ENCODE assay signal across 14 mouse cellular contexts in genomic region chr8:93814266-93814665, GRCm38 (mm10). TPM values are rescaled to one million over a fixed set of nuclear protein-coding genes. Genes with fewer than 3 reads are reported as not detected.
DNase-seq lines count a peak whose midpoint lies in the region; ATAC-seq lines count a peak whose summit lies in the region.
"Had no signal": no experiment of that assay in that cellular context is flagged by ENCODE, and none has a peak within 500 bp of the region (broad histone marks: within the 10 kb centered on the region; RNA-seq: fewer than 3 reads in every experiment).

No protein-coding gene starts in this region.

- peaks cover 39% of the 10 kb centered on the region for H3K4me1 ChIP-seq in hindbrain, embryonic 12.5 days
- no peaks in the 10 kb centered on the region; the same call in 1 of the 2 replicates for H3K4me1 ChIP-seq in hindbrain, embryonic 11.5 days (replicated peaks; ENCODE audit: control insufficient read depth, insufficient read depth, low read length)
- H3K4me1 ChIP-seq in forebrain, embryonic 16.5 days (replicated peaks; ENCODE audit: control insufficient read depth, insufficient read depth, low read length) = peaks cover 35% of the 10 kb centered on the region
- H3K4me1 ChIP-seq in midbrain, embryonic 15.5 days = peaks cover 46% of the 10 kb centered on the region
- peaks cover 16% of the 10 kb centered on the region for H3K4me1 ChIP-seq in liver, embryonic 12.5 days

- H3K4me2 ChIP-seq in hindbrain, embryonic 12.5 days (replicated peaks) = peak overlapping the region; percentile 76
- no peak overlapping the region for H3K4me2 ChIP-seq in hindbrain, embryonic 11.5 days (replicated peaks; ENCODE audit: low read depth, low read length)
- peak overlapping the region; percentile 89 for H3K4me2 ChIP-seq in forebrain, embryonic 16.5 days (ENCODE audit: low read length)
- H3K4me2 ChIP-seq in midbrain, embryonic 15.5 days = peak overlapping the region; percentile 73
- no peak overlapping the region for H3K4me2 ChIP-seq in liver, embryonic 12.5 days

- no peak overlapping the region for H3K27ac ChIP-seq in hindbrain, embryonic 12.5 days
- no peak overlapping the region for H3K27ac ChIP-seq in hindbrain, embryonic 11.5 days (ENCODE audit: low read depth, low read length)
- peak overlapping the region; percentile 10 for H3K27ac ChIP-seq in forebrain, embryonic 16.5 days (ENCODE audit: low read length)
- peak overlapping the region; percentile 23; the same call in 1 of the 2 replicates for H3K27ac ChIP-seq in midbrain, embryonic 15.5 days
- no peak overlapping the region for H3K27ac ChIP-seq in liver, embryonic 12.5 days
- H3K27ac ChIP-seq: stomach, postnatal 0 days had no signal

- H3K36me3 ChIP-seq in hindbrain, embryonic 12.5 days = 0 out of 2 replicates have a peak, but pooled peaks cover 14% of the 10 kb centered on the region
- H3K36me3 ChIP-seq in hindbrain, embryonic 11.5 days (ENCODE audit: control insufficient read depth, insufficient read depth, low read length) = no peaks in the 10 kb centered on the region
- peaks cover 2% of the 10 kb centered on the region; the same call in 1 of the 2 replicates for H3K36me3 ChIP-seq in forebrain, embryonic 16.5 days (ENCODE audit: control insufficient read depth, insufficient read depth)
- H3K36me3 ChIP-seq in midbrain, embryonic 15.5 days (replicated peaks) = peaks cover 17% of the 10 kb centered on the region; the same call in 1 of the 2 replicates
- no peaks in the 10 kb centered on the region for H3K36me3 ChIP-seq in liver, embryonic 12.5 days

- DNase-seq in hindbrain, embryonic 11.5 days (ENCODE audit: low spot score) = no peak
- peak; percentile 74 for DNase-seq in brain, adult 2 months (ENCODE audit: low read depth, low spot score)
- no peak for DNase-seq in embryo, embryonic 10 days (ENCODE audit: low spot score)
- no peak for DNase-seq in urinary bladder, adult 18-20 months (ENCODE audit: low spot score in 2 of 2)
- DNase-seq: adrenal gland, postnatal 10 days; kidney, postnatal 4 days; right cerebral cortex, postnatal 4 days had no signal

- ATAC-seq in hindbrain, embryonic 12.5 days (ENCODE audit: low FRiP score) = no peak
- ATAC-seq in hindbrain, embryonic 11.5 days (ENCODE audit: low FRiP score) = no peak
- ATAC-seq in forebrain, embryonic 16.5 days = no peak
- no peak for ATAC-seq in midbrain, embryonic 15.5 days (replicated peaks)
- no peak for ATAC-seq in liver, embryonic 12.5 days
- ATAC-seq: inflammation-experienced regulatory T-cells, adult 6 months had no signal

- H3K27me3 ChIP-seq in hindbrain, embryonic 12.5 days = peaks cover 7% of the 10 kb centered on the region; the same call in 1 of the 2 replicates
- H3K27me3 ChIP-seq in hindbrain, embryonic 11.5 days (ENCODE audit: control insufficient read depth, insufficient read depth, low read length) = no peaks in the 10 kb centered on the region; the same call in 1 of the 2 replicates
- H3K27me3 ChIP-seq in forebrain, embryonic 16.5 days (replicated peaks; ENCODE audit: control insufficient read depth, insufficient read depth, low read length) = no peaks in the 10 kb centered on the region
- H3K27me3 ChIP-seq in midbrain, embryonic 15.5 days (replicated peaks) = no peaks in the 10 kb centered on the region
- peaks cover 75% of the 10 kb centered on the region for H3K27me3 ChIP-seq in liver, embryonic 12.5 days (replicated peaks)
- H3K27me3 ChIP-seq: CH12.LX had no signal

- WGBS in hindbrain, embryonic 12.5 days = 73% methylated on average over 6 of the region's 6 CpGs
- 76% methylated on average over 6 of the region's 6 CpGs for WGBS in hindbrain, embryonic 11.5 days
- 37% methylated on average over 6 of the region's 6 CpGs for WGBS in forebrain, embryonic 16.5 days
- WGBS in midbrain, embryonic 15.5 days = 58% methylated on average over 6 of the region's 6 CpGs
- 58% methylated on average over 6 of the region's 6 CpGs for WGBS in liver, embryonic 12.5 days (ENCODE audit: insufficient replicate concordance)

- no peaks in the 10 kb centered on the region for H3K9me3 ChIP-seq in hindbrain, embryonic 12.5 days (replicated peaks)
- no peaks in the 10 kb centered on the region for H3K9me3 ChIP-seq in hindbrain, embryonic 11.5 days (ENCODE audit: control insufficient read depth, low read length)
- no peaks in the 10 kb centered on the region for H3K9me3 ChIP-seq in forebrain, embryonic 16.5 days (ENCODE audit: control insufficient read depth, low read length)
- H3K9me3 ChIP-seq in midbrain, embryonic 15.5 days = no peaks in the 10 kb centered on the region
- no peaks in the 10 kb centered on the region for H3K9me3 ChIP-seq in liver, embryonic 12.5 days (replicated peaks)

- peak overlapping the region; percentile 43; the same call in 1 of the 2 replicates for H3K9ac ChIP-seq in hindbrain, embryonic 12.5 days
- no peak overlapping the region for H3K9ac ChIP-seq in hindbrain, embryonic 11.5 days (ENCODE audit: low read depth, low read length)
- peak overlapping the region; percentile 48 for H3K9ac ChIP-seq in forebrain, embryonic 16.5 days (replicated peaks; ENCODE audit: low read depth, low read length)
- peak overlapping the region; percentile 89 for H3K9ac ChIP-seq in midbrain, embryonic 15.5 days
- no peak overlapping the region for H3K9ac ChIP-seq in liver, embryonic 12.5 days

- H3K4me3 ChIP-seq in hindbrain, embryonic 12.5 days = 0 out of 2 replicates have a peak overlapping the region, but pooled peaks have one; percentile 7
- H3K4me3 ChIP-seq in hindbrain, embryonic 11.5 days (ENCODE audit: low read depth, low read length) = no peak overlapping the region
- peak overlapping the region; percentile 93 for H3K4me3 ChIP-seq in forebrain, embryonic 16.5 days (replicated peaks; ENCODE audit: low read length)
- H3K4me3 ChIP-seq in midbrain, embryonic 15.5 days = peak overlapping the region; percentile 94
- no peak overlapping the region for H3K4me3 ChIP-seq in liver, embryonic 12.5 days

RNA-seq across cellular contexts. Expression of gene Gnao1, which starts 4.5 kb away (rescaled TPM):
- 91.6 and 101 TPM in 2 replicates for polyA plus RNA-seq in hindbrain, embryonic 12.5 days (2016; fragmentation: Nextera tagmentation; extraction: Ambion mirVana)
- polyA plus RNA-seq in hindbrain, embryonic 11.5 days (2014; fragmentation: Nextera tagmentation; extraction: Ambion mirVana) = 38.9 and 39.6 TPM in 2 replicates
- polyA plus RNA-seq in forebrain, embryonic 16.5 days (2015; fragmentation: Nextera tagmentation; extraction: Ambion mirVana) = 174 and 187 TPM in 2 replicates
- 242 and 245 TPM in 2 replicates for polyA plus RNA-seq in midbrain, embryonic 15.5 days (2015; fragmentation: Nextera tagmentation; extraction: Ambion mirVana)
- polyA plus RNA-seq in liver, embryonic 12.5 days (2016; fragmentation: Nextera tagmentation; extraction: Ambion mirVana) = 0.74 and 0.90 TPM in 2 replicates

Comparison
In these comparisons a context has a peak if more than half of its experiments do, and no peak if none do; other contexts are left out.
1. H3K4me2 ChIP-seq: peak in hindbrain, embryonic 12.5 days (single experiment), forebrain, embryonic 16.5 days (single experiment) and midbrain, embryonic 15.5 days (single experiment); none in hindbrain, embryonic 11.5 days (single experiment) and liver, embryonic 12.5 days (single experiment).
2. H3K4me3 ChIP-seq: peak in hindbrain, embryonic 12.5 days (single experiment), forebrain, embryonic 16.5 days (single experiment) and midbrain, embryonic 15.5 days (single experiment); none in hindbrain, embryonic 11.5 days (single experiment) and liver, embryonic 12.5 days (single experiment).
3. H3K9ac ChIP-seq: peak in hindbrain, embryonic 12.5 days (single experiment), forebrain, embryonic 16.5 days (single experiment) and midbrain, embryonic 15.5 days (single experiment); none in hindbrain, embryonic 11.5 days (single experiment) and liver, embryonic 12.5 days (single experiment).
4. H3K27ac ChIP-seq: peak in forebrain, embryonic 16.5 days (single experiment) and midbrain, embryonic 15.5 days (single experiment); none in hindbrain, embryonic 12.5 days (single experiment), hindbrain, embryonic 11.5 days (single experiment) and liver, embryonic 12.5 days (single experiment).
5. RNA of gene Gnao1, which starts 4.5 kb away (polyA plus RNA-seq): 242 to 245 TPM in midbrain, embryonic 15.5 days, 174 to 187 TPM in forebrain, embryonic 16.5 days, 91.6 to 101 TPM in hindbrain, embryonic 12.5 days and 38.9 to 39.6 TPM in hindbrain, embryonic 11.5 days; 0.74 to 0.90 TPM in liver, embryonic 12.5 days; every median in the first group is over 10 times any median in the second.